Mouse (Mus musculus) liver, embryonic 14.5 days (tissue): Measurements from ENCODE around the gene Ammecr1.

Experiments used
- CTCF ChIP-seq: IDR thresholded peaks from 2 replicates; pipeline ENCODE4 v1.5.1; 2016; ENCODE audit warnings: antibody characterized with exemption, low read depth, control low read depth
- EP300 ChIP-seq: IDR thresholded peaks from 2 replicates; pipeline ENCODE4 v1.6.1; 2016; ENCODE audit warnings: antibody characterized with exemption, low read depth

- TF ChIP-seq CTCF: no peak
- TF ChIP-seq EP300: no peak
Observed at GRCm38 (mm10) chrX:142971759-142972158, 5.2 kb upstream of the Ammecr1 start.
